Mouse (Mus musculus): Measurements from ENCODE around the gene Stim2. TPM values are rescaled to one million over a fixed set of nuclear protein-coding genes. Genes with fewer than 3 reads are reported as not detected.

Gene Stim2
- total and polyA plus RNA-seq, 2 experiments from 2014 or later: 27.1 to 34.2 TPM

DNA sequence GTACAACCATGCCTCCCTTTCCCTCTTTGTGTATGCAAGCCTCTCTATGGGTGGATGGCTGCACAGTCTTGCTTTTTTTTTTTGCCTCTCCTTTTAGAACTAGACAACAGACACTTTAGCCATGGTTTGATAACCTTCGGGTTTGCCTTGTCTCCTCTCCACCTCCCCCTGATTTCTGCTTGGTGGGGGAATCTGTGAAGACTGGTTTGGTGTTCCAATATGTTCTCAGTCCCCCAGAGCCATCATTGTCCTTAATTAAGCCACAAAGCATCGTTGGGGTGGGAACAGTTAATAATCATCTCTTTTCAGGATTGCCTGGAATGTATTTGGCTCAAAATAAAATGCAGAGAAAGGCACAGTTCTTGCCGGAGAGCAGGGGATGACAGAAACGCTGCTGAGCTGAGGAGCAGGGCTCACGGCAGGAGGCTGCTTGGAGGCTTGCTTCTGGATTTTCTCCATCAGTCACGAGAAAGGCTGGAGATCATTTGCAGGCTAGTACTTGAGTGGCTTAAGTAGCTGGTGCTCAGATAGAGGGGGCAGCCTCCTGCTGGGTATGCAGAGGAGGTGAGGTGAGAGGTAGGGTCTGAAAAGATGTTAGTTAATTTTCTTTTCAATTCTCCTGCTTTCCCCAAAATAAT, 161.0 kb downstream of the Stim2 start:
- peak; percentile 34 for DNase-seq
- H3K9ac ChIP-seq: peak overlapping the region; percentile 31; the same call in 1 of the 2 replicates
- H3K9me3 ChIP-seq (ENCODE audit: low read length): no peaks in the 10 kb centered on the region
- H3K27ac ChIP-seq (ENCODE audit: low read depth, low read length): no peak overlapping the region
- H3K27me3 ChIP-seq (ENCODE audit: insufficient read depth, low read length): no peaks in the 10 kb centered on the region
- H3K4me2 ChIP-seq (ENCODE audit: low read depth): peak overlapping the region; percentile 18; the same call in 1 of the 2 replicates
- 1% methylated on average over 6 of the region's 6 CpGs for WGBS
- no peak for TF ChIP-seq CTCF (IDR thresholded peaks at IDR 0.05; ENCODE audit: low read depth)
- no peak for ATAC-seq
- H3K4me3 ChIP-seq (ENCODE audit: low read depth, low read length): peak overlapping the region; percentile 5; the same call in 1 of the 2 replicates
- no peaks in the 10 kb centered on the region for H3K36me3 ChIP-seq (ENCODE audit: insufficient read depth)
- H3K4me1 ChIP-seq (ENCODE audit: insufficient read depth): peaks cover 14% of the 10 kb centered on the region; the same call in 1 of the 2 replicates

- Histone ChIP-seq H3K27ac (ENCODE audit: low read depth, low read length) (no peak overlapping the region), H3K9me3 (ENCODE audit: low read length) (no peaks in the 10 kb centered on the region), H3K36me3 (ENCODE audit: insufficient read depth) (no peaks in the 10 kb centered on the region), H3K9ac (no peak overlapping the region), H3K4me1 (ENCODE audit: insufficient read depth) (peaks cover 9% of the 10 kb centered on the region; the same call in 1 of the 2 replicates), H3K27me3 (ENCODE audit: insufficient read depth, low read length) (no peaks in the 10 kb centered on the region), H3K4me3 (ENCODE audit: low read depth, low read length) (no peak overlapping the region), H3K4me2 (ENCODE audit: low read depth) (no peak overlapping the region)
- no peak for TF ChIP-seq CTCF (IDR thresholded peaks at IDR 0.05; ENCODE audit: low read depth)
- 87% methylated on average over 4 of the region's 4 CpGs for WGBS
- ATAC-seq (no peak), DNase-seq (no peak)
Measured at GRCm38 (mm10) chr5:54160561-54160960, 162.3 kb downstream of the Stim2 start.

DNA sequence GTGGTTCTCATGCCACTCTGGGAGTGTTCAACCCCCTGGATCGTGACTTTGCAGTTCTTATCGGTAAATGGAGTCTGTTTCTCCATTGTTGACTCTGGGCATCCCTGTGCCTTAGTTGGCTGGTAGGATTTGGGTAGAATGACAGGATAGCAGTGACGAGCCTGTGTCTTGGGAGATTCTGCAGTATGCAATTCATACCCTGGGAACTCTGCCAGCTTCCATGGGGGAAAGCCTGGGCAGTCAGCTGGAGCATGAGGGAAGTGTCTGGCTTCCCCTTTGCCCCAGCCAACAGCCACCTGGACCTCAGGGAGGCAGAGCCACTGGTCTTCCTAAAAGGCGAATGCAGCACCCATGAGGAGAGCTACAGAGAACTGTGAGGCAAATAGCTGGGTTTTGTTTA, 165.6 kb downstream of the Stim2 start:
- no peak for TF ChIP-seq CTCF (IDR thresholded peaks at IDR 0.05; ENCODE audit: low read depth)
- Histone ChIP-seq H3K27me3 (ENCODE audit: insufficient read depth, low read length) (no peaks in the 10 kb centered on the region), H3K9me3 (ENCODE audit: low read length) (no peaks in the 10 kb centered on the region), H3K4me1 (ENCODE audit: insufficient read depth) (peaks cover 7% of the 10 kb centered on the region; the same call in 1 of the 2 replicates), H3K4me3 (ENCODE audit: low read depth, low read length) (no peak overlapping the region), H3K4me2 (ENCODE audit: low read depth) (no peak overlapping the region), H3K27ac (ENCODE audit: low read depth, low read length) (no peak overlapping the region), H3K9ac (no peak overlapping the region), H3K36me3 (ENCODE audit: insufficient read depth) (no peaks in the 10 kb centered on the region)
- WGBS: 62% methylated on average over 4 of the region's 4 CpGs
- no peak for DNase-seq
- ATAC-seq: no peak

Other genes with a start within 250 kb of the Stim2 start
- gene Tbc1d19, start 188.9 kb upstream of the Stim2 start, total RNA-seq (2014; rRNA removed): 55.9 and 58.8 TPM in 2 replicates
- 42.5 and 44.1 TPM in 2 replicates for gene Tbc1d19, start 188.9 kb upstream of the Stim2 start, polyA plus RNA-seq (2015; fragmentation: Nextera tagmentation; extraction: Ambion mirVana)